Mouse (Mus musculus): Measurements from ENCODE around the gene Trp63.

GRCm38 (mm10) chr16:25817753-25818624 lies 134.4 kb downstream of the Trp63 start:
- TF ChIP-seq POLR2A (IDR thresholded peaks at IDR 0.05; ENCODE audit: insufficient read depth, low read depth, low read length) (no peak), CTCF (IDR thresholded peaks at IDR 0.05; ENCODE audit: insufficient read depth, low read depth, low read length) (no peak)

Data from olfactory bulb, adult 2 months (tissue).